Mouse (Mus musculus): ENCODE results near the gene Gm15557. TPM values are rescaled to one million over a fixed set of nuclear protein-coding genes. Genes with fewer than 3 reads are reported as not detected.

The Gm15557 gene
- polyA plus RNA-seq, 1 experiment, result not detected

- peak; percentile 17 for DNase-seq
- peak overlapping the region; percentile 45 for H3K4me3 ChIP-seq (replicated peaks; ENCODE audit: extremely low read depth, low read depth, low read length)
- TF ChIP-seq POLR2A (IDR thresholded peaks at IDR 0.05; ENCODE audit: borderline replicate concordance, extremely low read depth, low read depth, low read length), result 0 out of 2 replicates have a peak, but pooled peaks have one; percentile 34
- TF ChIP-seq CTCF (IDR thresholded peaks at IDR 0.05; ENCODE audit: insufficient read depth, low read length), result no peak
- 49% methylated on average over 5 of the region's 5 CpGs for WGBS
- no peaks in the 10 kb centered on the region for H3K4me1 ChIP-seq (ENCODE audit: control insufficient read depth, insufficient read depth, low read length)
Measured at GRCm38 (mm10) chr2:155979328-155979991, 38.9 kb downstream of the Gm15557 start.

- WGBS, result 89% methylated on average over 7 of the region's 7 CpGs
Measured at GRCm38 (mm10) chr2:155985776-155986175, 45.2 kb downstream of the Gm15557 start.

GRCm38 (mm10) chr2:155987131-155987530 lies 46.6 kb downstream of the Gm15557 start:
- H3K4me1 ChIP-seq (ENCODE audit: control insufficient read depth, insufficient read depth, low read length), result no peaks in the 10 kb centered on the region
- DNase-seq, result no peak
- no peak for TF ChIP-seq CTCF (IDR thresholded peaks at IDR 0.05; ENCODE audit: insufficient read depth, low read length)
- no peak for TF ChIP-seq POLR2A (IDR thresholded peaks at IDR 0.05; ENCODE audit: borderline replicate concordance, extremely low read depth, low read depth, low read length)
- WGBS, result 94% methylated on average over 6 of the region's 6 CpGs
- no peak overlapping the region for H3K4me3 ChIP-seq (replicated peaks; ENCODE audit: extremely low read depth, low read depth, low read length)

More at GRCm38 (mm10) chr2:155985776-155986175, 45.2 kb downstream of the Gm15557 start:
- TF ChIP-seq CTCF (IDR thresholded peaks at IDR 0.05; ENCODE audit: insufficient read depth, low read length), result no peak
- TF ChIP-seq POLR2A (IDR thresholded peaks at IDR 0.05; ENCODE audit: borderline replicate concordance, extremely low read depth, low read depth, low read length), result no peak
- no peaks in the 10 kb centered on the region for H3K4me1 ChIP-seq (ENCODE audit: control insufficient read depth, insufficient read depth, low read length)
- no peak for DNase-seq
- no peak overlapping the region for H3K4me3 ChIP-seq (replicated peaks; ENCODE audit: extremely low read depth, low read depth, low read length)

GRCm38 (mm10) chr2:155989085-155989484 lies 48.6 kb downstream of the Gm15557 start:
- DNase-seq, result no peak
- TF ChIP-seq CTCF (IDR thresholded peaks at IDR 0.05; ENCODE audit: insufficient read depth, low read length) (no peak), POLR2A (IDR thresholded peaks at IDR 0.05; ENCODE audit: borderline replicate concordance, extremely low read depth, low read depth, low read length) (no peak)
- no peak overlapping the region for H3K4me3 ChIP-seq (replicated peaks; ENCODE audit: extremely low read depth, low read depth, low read length)
- no peaks in the 10 kb centered on the region for H3K4me1 ChIP-seq (ENCODE audit: control insufficient read depth, insufficient read depth, low read length)
- WGBS, result 70% methylated on average over 4 of the region's 4 CpGs

- no peak overlapping the region for H3K4me3 ChIP-seq (replicated peaks; ENCODE audit: extremely low read depth, low read depth, low read length)
- DNase-seq, result no peak
- no peak for TF ChIP-seq POLR2A (IDR thresholded peaks at IDR 0.05; ENCODE audit: borderline replicate concordance, extremely low read depth, low read depth, low read length)
- TF ChIP-seq CTCF (IDR thresholded peaks at IDR 0.05; ENCODE audit: insufficient read depth, low read length), result no peak
- H3K4me1 ChIP-seq (ENCODE audit: control insufficient read depth, insufficient read depth, low read length), result no peaks in the 10 kb centered on the region
- 83% methylated on average over 10 of the region's 10 CpGs for WGBS
Measured at GRCm38 (mm10) chr2:155991151-155991550, 50.6 kb downstream of the Gm15557 start.

- 58% methylated on average over 14 of the region's 14 CpGs for WGBS
- TF ChIP-seq POLR2A (IDR thresholded peaks at IDR 0.05; ENCODE audit: borderline replicate concordance, extremely low read depth, low read depth, low read length) (no peak), CTCF (IDR thresholded peaks at IDR 0.05; ENCODE audit: insufficient read depth, low read length) (no peak)
- no peak overlapping the region for H3K4me3 ChIP-seq (replicated peaks; ENCODE audit: extremely low read depth, low read depth, low read length)
- peak; percentile 58 for DNase-seq
- no peaks in the 10 kb centered on the region for H3K4me1 ChIP-seq (ENCODE audit: control insufficient read depth, insufficient read depth, low read length)
Measured at GRCm38 (mm10) chr2:155991863-155992321, 51.4 kb downstream of the Gm15557 start.

Other genes with a start within 250 kb of the Gm15557 start
- gene Trpc4ap, start 248.3 kb upstream of the Gm15557 start, polyA plus RNA-seq (2012; rRNA removed), result 140 and 145 TPM in 2 replicates
- gene Edem2, start 211.3 kb upstream of the Gm15557 start, polyA plus RNA-seq (2012; rRNA removed), result 50.3 and 61.0 TPM in 2 replicates
- gene Gm17581, start 204.9 kb upstream of the Gm15557 start, polyA plus RNA-seq (2012; rRNA removed), result not detected in 2 replicates
- 3.2 and 4.5 TPM in 2 replicates for gene Procr, start 189.6 kb upstream of the Gm15557 start, polyA plus RNA-seq (2012; rRNA removed)
- 0.03 and 0.06 TPM in 2 replicates for gene Mmp24, start 165.4 kb upstream of the Gm15557 start, polyA plus RNA-seq (2012; rRNA removed)
- 57.4 and 65.1 TPM in 2 replicates for gene BC029722, start 121.3 kb upstream of the Gm15557 start, polyA plus RNA-seq (2012; rRNA removed)
- 85.1 and 112 TPM in 2 replicates for gene Eif6, start 113.8 kb upstream of the Gm15557 start, polyA plus RNA-seq (2012; rRNA removed)
- gene Fam83c, start 105.9 kb upstream of the Gm15557 start, polyA plus RNA-seq (2012; rRNA removed), result 0.03 and 2.1 TPM in 2 replicates
- gene Uqcc1, start 10.4 kb upstream of the Gm15557 start, polyA plus RNA-seq (2012; rRNA removed), result 13.5 and 24.0 TPM in 2 replicates
- 0.37 and 0.59 TPM in 2 replicates for gene Gdf5, start 4.6 kb downstream of the Gm15557 start, polyA plus RNA-seq (2012; rRNA removed)
- 7.1 and 9.1 TPM in 2 replicates for gene Cep250, start 15.7 kb downstream of the Gm15557 start, polyA plus RNA-seq (2012; rRNA removed)
- gene 6430550D23Rik, start 67.2 kb downstream of the Gm15557 start, polyA plus RNA-seq (2012; rRNA removed), result 1.0 and 1.8 TPM in 2 replicates
- 227 and 260 TPM in 2 replicates for gene Ergic3, start 67.3 kb downstream of the Gm15557 start, polyA plus RNA-seq (2012; rRNA removed)
- gene Fer1l4, start 112.2 kb downstream of the Gm15557 start, polyA plus RNA-seq (2012; rRNA removed), result 0.63 and 0.98 TPM in 2 replicates
- 1.1 and 1.8 TPM in 2 replicates for gene Spag4, start 124.4 kb downstream of the Gm15557 start, polyA plus RNA-seq (2012; rRNA removed)
- gene Cpne1, start 171.2 kb downstream of the Gm15557 start, polyA plus RNA-seq (2012; rRNA removed), result 114 and 121 TPM in 2 replicates
- gene Rbm12, start 171.2 kb downstream of the Gm15557 start, polyA plus RNA-seq (2012; rRNA removed), result 12.5 and 21.1 TPM in 2 replicates
- 5.1 and 6.5 TPM in 2 replicates for gene Gm28036, start 186.4 kb downstream of the Gm15557 start, polyA plus RNA-seq (2012; rRNA removed)
- 203 and 218 TPM in 2 replicates for gene Romo1, start 203.3 kb downstream of the Gm15557 start, polyA plus RNA-seq (2012; rRNA removed)
- 40.6 and 42.8 TPM in 2 replicates for gene Nfs1, start 203.5 kb downstream of the Gm15557 start, polyA plus RNA-seq (2012; rRNA removed)
- 65.2 and 81.0 TPM in 2 replicates for gene Rbm39, start 239.5 kb downstream of the Gm15557 start, polyA plus RNA-seq (2012; rRNA removed)